ENCODE assay signal across 20 mouse cellular contexts in genomic region chr11:117633310-117633709, GRCm38 (mm10). TPM values are rescaled to one million over a fixed set of nuclear protein-coding genes. Genes with fewer than 3 reads are reported as not detected.
DNase-seq lines count a peak whose midpoint lies in the region; TF ChIP-seq lines count a peak whose summit lies in the region.
"Had no signal": no experiment of that assay in that cellular context is flagged by ENCODE, and none has a peak within 500 bp of the region (broad histone marks: within the 10 kb centered on the region; RNA-seq: fewer than 3 reads in every experiment).

No protein-coding gene starts in this region.

- H3K36me3 ChIP-seq in heart, embryonic 10.5 days = no peaks in the 10 kb centered on the region
- H3K36me3 ChIP-seq in CH12.LX (replicated peaks in 1 of 2; ENCODE audit: control insufficient read depth in 1 of 2, insufficient read depth in 1 of 2, low read length in 1 of 2) = no peaks in the 10 kb centered on the region
- H3K36me3 ChIP-seq in E14TG2a.4 (ENCODE audit: insufficient read depth, low read length) = no peaks in the 10 kb centered on the region
- H3K36me3 ChIP-seq: embryonic facial prominence, embryonic 10.5 days; embryonic facial prominence, embryonic 12.5 days; forebrain, embryonic 12.5 days; forebrain, embryonic 15.5 days; G1E had no signal

- peaks cover 25% of the 10 kb centered on the region for H3K27me3 ChIP-seq in heart, embryonic 10.5 days (ENCODE audit: insufficient read depth, poor library complexity, severe bottlenecking)
- peaks cover 2% of the 10 kb centered on the region for H3K27me3 ChIP-seq in CH12.LX (replicated peaks)
- peaks cover 12% of the 10 kb centered on the region for H3K27me3 ChIP-seq in E14TG2a.4 (ENCODE audit: insufficient read depth, low read length)
- H3K27me3 ChIP-seq: embryonic facial prominence, embryonic 12.5 days; forebrain, embryonic 15.5 days had no signal

- H3K4me1 ChIP-seq in heart, embryonic 10.5 days = peaks cover 28% of the 10 kb centered on the region
- H3K4me1 ChIP-seq in CH12.LX (ENCODE audit: control insufficient read depth in 1 of 2, insufficient read depth in 2 of 2) = peaks cover 21 to 36% of the 10 kb centered on the region in 2 experiments
- H3K4me1 ChIP-seq in E14TG2a.4 (replicated peaks; ENCODE audit: low read depth, low read length) = peaks cover 75% of the 10 kb centered on the region

- no peaks in the 10 kb centered on the region for H3K79me2 ChIP-seq in CH12.LX (replicated peaks; ENCODE audit: control insufficient read depth, extremely low read depth, insufficient read depth, poor library complexity, severe bottlenecking)

- H3K9ac ChIP-seq in CH12.LX (ENCODE audit: insufficient read depth, low read depth) = no peak overlapping the region
- H3K9ac ChIP-seq: forebrain, embryonic 12.5 days; forebrain, embryonic 15.5 days; forebrain, postnatal 0 days had no signal

- no peak for DNase-seq in heart, embryonic 10.5 days (ENCODE audit: low spot score)
- DNase-seq in heart, adult 8-10 months (ENCODE audit: low spot score) = no peak
- peak; percentile 63 for DNase-seq in CH12.LX (ENCODE audit: extremely low read depth)
- no peak for DNase-seq in kidney, postnatal 14 days
- no peak for DNase-seq in spleen, adult 18-20 months
- DNase-seq: adrenal gland, adult 8-10 months; adrenal gland, postnatal 14 days; adrenal gland, postnatal 36 days; cerebellum, adult 11-12 months; cerebellum, adult 2 months; cerebellum, adult 9-10 months; cerebellum, postnatal 10 days; cerebellum, postnatal 25 days; forebrain, postnatal 0 days had no signal

- H3K4me3 ChIP-seq in heart, embryonic 10.5 days = no peak overlapping the region
- H3K4me3 ChIP-seq in CH12.LX (replicated peaks in 1 of 3; ENCODE audit: low read depth in 2 of 3, low read length in 2 of 3, poor library complexity in 1 of 3) (no peak overlapping the region), E14TG2a.4 (replicated peaks; ENCODE audit: low read length) (0 out of 2 replicates have a peak overlapping the region, but pooled peaks have one; percentile 8)
- H3K4me3 ChIP-seq: embryonic facial prominence, embryonic 10.5 days; embryonic facial prominence, embryonic 12.5 days; forebrain, embryonic 12.5 days; forebrain, embryonic 15.5 days had no signal

- dilution Hi-C loops in CH12.LX (cut with MboI; ENCODE audit: extremely low pct_ligation_motif_present, extremely low pct_unique_long_range_greater_than_20kb, low sequenced_read_pairs) = no loop called here

- in situ Hi-C loops in CH12.LX (cut with MboI; ENCODE audit: low pct_ligation_motif_present, low pct_unique_long_range_greater_than_20kb, low sequenced_read_pairs) = no loop called here

- no peak for TF ChIP-seq POLR2A in CH12.LX (IDR thresholded peaks at IDR 0.05; ENCODE audit: low read depth, low read length)

- H3K27ac ChIP-seq in heart, embryonic 10.5 days = peak overlapping the region; percentile 36; the same call in 1 of the 2 replicates
- no peak overlapping the region for H3K27ac ChIP-seq in CH12.LX (ENCODE audit: insufficient read depth, low read depth)
- H3K27ac ChIP-seq: embryonic facial prominence, embryonic 10.5 days; embryonic facial prominence, embryonic 12.5 days; forebrain, embryonic 12.5 days; forebrain, embryonic 15.5 days had no signal

- TF ChIP-seq EP300 in CH12.LX (IDR thresholded peaks at IDR 0.05; ENCODE audit: low read length) = peak; percentile 76; the same call in 1 of the 2 replicates

- no peaks in the 10 kb centered on the region for H3K9me3 ChIP-seq in heart, embryonic 10.5 days
- H3K9me3 ChIP-seq in CH12.LX (replicated peaks; ENCODE audit: low read length) (no peaks in the 10 kb centered on the region), E14TG2a.4 (ENCODE audit: low read length) (no peaks in the 10 kb centered on the region)
- H3K9me3 ChIP-seq: embryonic facial prominence, embryonic 10.5 days; embryonic facial prominence, embryonic 12.5 days; forebrain, embryonic 12.5 days; forebrain, embryonic 15.5 days; G1E had no signal

- WGBS in heart, embryonic 10.5 days = 75% methylated on average over 3 of the region's 3 CpGs

- TF ChIP-seq CTCF in CH12.LX (conservative IDR thresholded peaks at IDR 0.05 in 1 of 2, IDR thresholded peaks at IDR 0.05 in 1 of 2; ENCODE audit: low read depth in 2 of 2, low read length in 2 of 2) (no peak), E14TG2a.4 (conservative IDR thresholded peaks at IDR 0.05; ENCODE audit: low read length) (no peak)

- H3K4me2 ChIP-seq in CH12.LX (ENCODE audit: insufficient read depth, low read depth, poor library complexity, severe bottlenecking) = no peak overlapping the region
- H3K4me2 ChIP-seq: embryonic facial prominence, embryonic 12.5 days; forebrain, embryonic 12.5 days; forebrain, embryonic 15.5 days had no signal

- no peak for TF ChIP-seq RAD21 in CH12.LX (IDR thresholded peaks at IDR 0.05; ENCODE audit: low read depth, low read length)

TF ChIP-seq in CH12.LX, 34 proteins besides CTCF, POLR2A, EP300 and RAD21:
- TF ChIP-seq MYC (IDR thresholded peaks at IDR 0.05; ENCODE audit: low read depth, low read length) (no peak), ELF1 (IDR thresholded peaks at IDR 0.05; ENCODE audit: low read depth, low read length) (peak; percentile 48), JUND (conservative IDR thresholded peaks at IDR 0.05; ENCODE audit: low read depth, low read length) (0 out of 2 replicates have a peak, but pooled peaks have one; percentile 40), MAFK (IDR thresholded peaks at IDR 0.05; ENCODE audit: insufficient replicate concordance, low read length) (peak; percentile 34; the same call in 1 of the 2 replicates), RCOR1 (conservative IDR thresholded peaks at IDR 0.05; ENCODE audit: low read depth, low read length) (peak; percentile 54; the same call in 1 of the 2 replicates), ZMIZ1 (IDR thresholded peaks at IDR 0.05; ENCODE audit: low read depth, low read length) (no peak), ZC3H11A (IDR thresholded peaks at IDR 0.05; ENCODE audit: low read depth, low read length) (no peak), MEF2A (IDR thresholded peaks at IDR 0.05; ENCODE audit: borderline replicate concordance, low read depth, low read length) (peak; percentile 73), POLR2AphosphoS2 (IDR thresholded peaks at IDR 0.05; ENCODE audit: low read depth, low read length) (no peak), MAZ (IDR thresholded peaks at IDR 0.05; ENCODE audit: low read depth, low read length) (peak; percentile 90), ETS1 (conservative IDR thresholded peaks at IDR 0.05; ENCODE audit: low read depth, low read length) (peak; percentile 53; the same call in 1 of the 2 replicates), KAT2A (IDR thresholded peaks at IDR 0.05; ENCODE audit: insufficient replicate concordance, low read length) (no peak), TCF12 (IDR thresholded peaks at IDR 0.05; ENCODE audit: low read depth, low read length) (peak; percentile 94), IRF4 (IDR thresholded peaks at IDR 0.05; ENCODE audit: low read depth, low read length) (peak; percentile 97), BHLHE40 (IDR thresholded peaks at IDR 0.05; ENCODE audit: low read depth, low read length) (peak; percentile 61), UBTF (IDR thresholded peaks at IDR 0.05; ENCODE audit: low read depth, low read length) (no peak)

RNA-seq across cellular contexts. Expression of gene Tnrc6c, which starts 20.8 kb away (rescaled TPM):
- polyA plus RNA-seq in heart, embryonic 10.5 days (2016; fragmentation: Nextera tagmentation; extraction: Ambion mirVana) = 6.1 and 7.4 TPM in 2 replicates
- total RNA-seq in heart, adult 8-10 months (2022) = 10 to 100 TPM; 27.0 to 32.1 (median 29.7) TPM
- total RNA-seq in CH12.LX (2012; rRNA removed) (16.7 and 17.2 TPM in 2 replicates), CH12.LX (2014; rRNA removed) (6.1 and 6.9 TPM in 2 replicates)
- polyA plus RNA-seq in CH12.LX (2012; ENCODE audit: insufficient read length, low read depth) = 12.2 and 12.8 TPM in 2 replicates
